Mouse (Mus musculus) intestine, postnatal 0 days (tissue): ENCODE results near the gene Ccna2. TPM values are rescaled to one million over a fixed set of nuclear protein-coding genes. Genes with fewer than 3 reads are reported as not detected.
A peak's percentile ranks its signal among the peaks of the same experiment; 100 is the strongest.

ENCODE experiments used
- ATAC-seq: fragments of 200-750 bp; cut with Nextera tagmentation; 2 replicates; pipeline ENCODE4 v1.8.0; 2017; ENCODE audit warnings: mild to moderate bottlenecking, moderate TSS enrichment, moderate library complexity
- H3K27ac ChIP-seq: fragments of 300-500 bp; sonication (generic); 2 replicates; pipeline ENCODE4 v1.5.1; 2014; ENCODE audit warnings: mild to moderate bottlenecking, low read depth, low read length, moderate library complexity
- H3K27me3 ChIP-seq: fragments of 300-500 bp; sonication (generic); replicated peaks from 2 replicates; pipeline ENCODE4 v1.6.1; 2014; ENCODE audit warnings: low read length, mixed read lengths; ENCODE audit not compliant: control insufficient read depth, insufficient read depth
- H3K36me3 ChIP-seq: fragments of 300-500 bp; sonication (generic); 2 replicates; pipeline ENCODE4 v1.6.1; 2014; ENCODE audit warnings: mild to moderate bottlenecking, moderate library complexity; ENCODE audit not compliant: control insufficient read depth, insufficient read depth
- H3K4me1 ChIP-seq: fragments of 300-500 bp; sonication (generic); replicated peaks from 2 replicates; pipeline ENCODE4 v1.6.1; 2014; ENCODE audit warnings: antibody characterized with exemption, low read length, mixed read lengths; ENCODE audit not compliant: control insufficient read depth, insufficient read depth
- H3K4me2 ChIP-seq: fragments of 300-500 bp; sonication (generic); replicated peaks from 2 replicates; pipeline ENCODE4 v1.6.1; 2014; ENCODE audit warnings: low read depth, mild to moderate bottlenecking, moderate library complexity
- H3K4me3 ChIP-seq: fragments of 300-500 bp; sonication (generic); 2 replicates; pipeline ENCODE4 v1.5.1; 2014; ENCODE audit warnings: low read depth, low read length
- H3K9ac ChIP-seq: fragments of 300-500 bp; sonication (generic); 2 replicates; pipeline ENCODE4 v1.6.1; 2014; ENCODE audit warnings: mild to moderate bottlenecking, low read depth, low read length
- H3K9me3 ChIP-seq: fragments of 300-500 bp; sonication (generic); 2 replicates; pipeline ENCODE4 v1.6.1; 2016; ENCODE audit warnings: mixed run types; ENCODE audit not compliant: control insufficient read depth
- CTCF ChIP-seq: sonication (generic); IDR thresholded peaks from 2 replicates; pipeline ENCODE4 v1.5.1; 2016; ENCODE audit warnings: low read depth, mild to moderate bottlenecking, control low read depth, antibody characterized with exemption, moderate library complexity
- WGBS: fragments of 180-500 bp; shearing (Covaris S2); extraction: QIAGEN DNeasy Blood & Tissue Kit; methylation state at CpG from one replicate; pipeline ENCODE4 v1.1.7; 2014; 5-methylcytosine and 5-hydroxymethylcytosine counted together
- polyA plus RNA-seq: library from polyadenylated mRNA; unstranded; fragments of >200 nt; fragmentation: Nextera tagmentation; extraction: Ambion mirVana; gene quantifications from 2 replicates; pipeline ENCODE4 v1.2.1, GENCODE M21; 2015

Gene Ccna2
- polyA plus RNA-seq, 1 experiment from 2014 or later: 43.3 TPM

GRCm38 (mm10) chr3:36552406-36553047, 19.4 kb downstream of the Ccna2 start, which contains the start of gene Exosc9:
Gene Exosc9, plus strand, starts transcription at chr3:36552606.
- Histone ChIP-seq H3K9ac (peak within 1 kb of the TSS; percentile 56), H3K27ac (peak within 1 kb of the TSS; percentile 63), H3K9me3 (no peaks in the 10 kb centered on the region), H3K4me2 (peak within 1 kb of the TSS; percentile 79), H3K4me1 (no peaks in the 10 kb centered on the region), H3K36me3 (peaks cover 31% of the 10 kb centered on the region), H3K4me3 (peak within 1 kb of the TSS; percentile 79), H3K27me3 (no peaks in the 10 kb centered on the region)
- WGBS: under 1% methylated on average over 39 of the region's 39 CpGs
- peak; percentile 94 for ATAC-seq
- TF ChIP-seq CTCF: no peak

GRCm38 (mm10) chr3:36551851-36552384, 20.0 kb downstream of the Ccna2 start:
- no peaks in the 10 kb centered on the region for H3K27me3 ChIP-seq
- H3K4me2 ChIP-seq: peak overlapping the region; percentile 79
- peak overlapping the region; percentile 56 for H3K9ac ChIP-seq
- no peak for TF ChIP-seq CTCF
- no peaks in the 10 kb centered on the region for H3K9me3 ChIP-seq
- H3K36me3 ChIP-seq: peaks cover 25% of the 10 kb centered on the region
- peak overlapping the region; percentile 79 for H3K4me3 ChIP-seq
- WGBS: 21% methylated on average over 12 of the region's 12 CpGs
- H3K4me1 ChIP-seq: no peaks in the 10 kb centered on the region
- no peak overlapping the region for H3K27ac ChIP-seq
- peak; percentile 17 for ATAC-seq

- no peak for TF ChIP-seq CTCF
- peaks cover 21% of the 10 kb centered on the region for H3K36me3 ChIP-seq
- H3K4me3 ChIP-seq: no peak overlapping the region
- peak overlapping the region; percentile 79 for H3K4me2 ChIP-seq
- no peaks in the 10 kb centered on the region for H3K4me1 ChIP-seq
- no peaks in the 10 kb centered on the region for H3K9me3 ChIP-seq
- H3K27ac ChIP-seq: no peak overlapping the region
- 36% methylated on average over 9 of the region's 9 CpGs for WGBS
- no peak for ATAC-seq
- no peaks in the 10 kb centered on the region for H3K27me3 ChIP-seq
- H3K9ac ChIP-seq: no peak overlapping the region
Measured at GRCm38 (mm10) chr3:36551343-36551742, 20.6 kb downstream of the Ccna2 start.

- no peak overlapping the region for H3K9ac ChIP-seq
- ATAC-seq: no peak
- no peaks in the 10 kb centered on the region for H3K9me3 ChIP-seq
- H3K4me2 ChIP-seq: no peak overlapping the region
- TF ChIP-seq CTCF: no peak
- H3K4me3 ChIP-seq: no peak overlapping the region
- H3K4me1 ChIP-seq: no peaks in the 10 kb centered on the region
- H3K27me3 ChIP-seq: no peaks in the 10 kb centered on the region
- no peaks in the 10 kb centered on the region for H3K36me3 ChIP-seq
- H3K27ac ChIP-seq: no peak overlapping the region
- 76% methylated on average over 3 of the region's 3 CpGs for WGBS
Measured at GRCm38 (mm10) chr3:36544961-36545360, 27.0 kb downstream of the Ccna2 start.

- no peak overlapping the region for H3K9ac ChIP-seq
- no peaks in the 10 kb centered on the region for H3K9me3 ChIP-seq
- no peaks in the 10 kb centered on the region for H3K4me1 ChIP-seq
- no peak for TF ChIP-seq CTCF
- no peak overlapping the region for H3K4me3 ChIP-seq
- H3K27me3 ChIP-seq: no peaks in the 10 kb centered on the region
- no peak overlapping the region for H3K4me2 ChIP-seq
- no peaks in the 10 kb centered on the region for H3K36me3 ChIP-seq
- H3K27ac ChIP-seq: no peak overlapping the region
- 91% methylated on average over 2 of the region's 2 CpGs for WGBS
- ATAC-seq: no peak
Measured at GRCm38 (mm10) chr3:36541399-36541798, 30.6 kb downstream of the Ccna2 start.

- no peak for ATAC-seq
- H3K4me1 ChIP-seq: no peaks in the 10 kb centered on the region
- H3K9ac ChIP-seq: no peak overlapping the region
- no peaks in the 10 kb centered on the region for H3K9me3 ChIP-seq
- H3K36me3 ChIP-seq: no peaks in the 10 kb centered on the region
- no peak overlapping the region for H3K4me3 ChIP-seq
- no peaks in the 10 kb centered on the region for H3K27me3 ChIP-seq
- WGBS: 65% methylated on average over 2 of the region's 2 CpGs
- H3K4me2 ChIP-seq: no peak overlapping the region
- no peak for TF ChIP-seq CTCF
- no peak overlapping the region for H3K27ac ChIP-seq
Measured at GRCm38 (mm10) chr3:36540756-36541155, 31.2 kb downstream of the Ccna2 start.
